Mouse (Mus musculus): Measurements from ENCODE around the gene Pygo1. TPM values are rescaled to one million over a fixed set of nuclear protein-coding genes. Genes with fewer than 3 reads are reported as not detected.
A peak's percentile ranks its signal among the peaks of the same experiment; 100 is the strongest.

Pygo1 gene
- 11.4 and 11.5 TPM in 2 replicates for polyA plus RNA-seq (2016; fragmentation: Nextera tagmentation; extraction: Ambion mirVana)

- H3K9ac ChIP-seq (replicated peaks) = peak within 1 kb of the TSS; percentile 98
- peak within 1 kb of the TSS; percentile 82 for H3K4me3 ChIP-seq (replicated peaks)
- peak; percentile 83 for ATAC-seq (ENCODE audit: insufficient number of reproducible peaks, insufficient read depth, low FRiP score, low TSS enrichment, low read depth)
- peak within 1 kb of the TSS; percentile 88 for H3K4me2 ChIP-seq
- WGBS = under 1% methylated on average over 103 of the region's 108 CpGs
- H3K4me1 ChIP-seq (replicated peaks) = peaks cover 15% of the 10 kb centered on the region
- no peaks in the 10 kb centered on the region for H3K9me3 ChIP-seq
- peaks cover 14% of the 10 kb centered on the region; the same call in 1 of the 2 replicates for H3K36me3 ChIP-seq
- H3K27ac ChIP-seq = peak within 1 kb of the TSS; percentile 95
- no peaks in the 10 kb centered on the region for H3K27me3 ChIP-seq
Measured at GRCm38 (mm10) chr9:72925021-72925934, at the start of gene Pygo1. Pygo1 (plus strand) TSS chr9:72925645.

- H3K27me3 ChIP-seq = no peaks in the 10 kb centered on the region
- no peak overlapping the region for H3K4me3 ChIP-seq (replicated peaks)
- H3K4me2 ChIP-seq = no peak overlapping the region
- ATAC-seq (ENCODE audit: insufficient number of reproducible peaks, insufficient read depth, low FRiP score, low TSS enrichment, low read depth) = no peak
- H3K9ac ChIP-seq (replicated peaks) = no peak overlapping the region
- no peak overlapping the region for H3K27ac ChIP-seq
- H3K36me3 ChIP-seq = no peaks in the 10 kb centered on the region
- 88% methylated on average over 2 of the region's 2 CpGs for WGBS
- H3K9me3 ChIP-seq = no peaks in the 10 kb centered on the region
- H3K4me1 ChIP-seq (replicated peaks) = peaks cover 45% of the 10 kb centered on the region
Measured at GRCm38 (mm10) chr9:72875878-72876277, 49.6 kb upstream of the Pygo1 start.

GRCm38 (mm10) chr9:72877905-72878304 lies 47.5 kb upstream of the Pygo1 start:
- Histone ChIP-seq H3K27me3 (no peaks in the 10 kb centered on the region), H3K4me3 (replicated peaks) (no peak overlapping the region), H3K9ac (replicated peaks) (no peak overlapping the region), H3K4me1 (replicated peaks) (peaks cover 38% of the 10 kb centered on the region), H3K9me3 (no peaks in the 10 kb centered on the region), H3K27ac (no peak overlapping the region), H3K36me3 (no peaks in the 10 kb centered on the region), H3K4me2 (peak overlapping the region; percentile 3)
- 19% methylated on average over 11 of the region's 11 CpGs for WGBS
- no peak for ATAC-seq (ENCODE audit: insufficient number of reproducible peaks, insufficient read depth, low FRiP score, low TSS enrichment, low read depth)

GRCm38 (mm10) chr9:72878656-72879055 lies 46.8 kb upstream of the Pygo1 start:
- ATAC-seq (ENCODE audit: insufficient number of reproducible peaks, insufficient read depth, low FRiP score, low TSS enrichment, low read depth) = no peak
- H3K9ac ChIP-seq (replicated peaks) = no peak overlapping the region
- no peaks in the 10 kb centered on the region for H3K9me3 ChIP-seq
- 35% methylated on average over 6 of the region's 6 CpGs for WGBS
- no peaks in the 10 kb centered on the region for H3K27me3 ChIP-seq
- H3K4me2 ChIP-seq = no peak overlapping the region
- H3K4me1 ChIP-seq (replicated peaks) = peaks cover 46% of the 10 kb centered on the region
- H3K36me3 ChIP-seq = no peaks in the 10 kb centered on the region
- peak overlapping the region; percentile 29; the same call in 1 of the 2 replicates for H3K27ac ChIP-seq
- no peak overlapping the region for H3K4me3 ChIP-seq (replicated peaks)

GRCm38 (mm10) chr9:72879601-72880000 lies 45.8 kb upstream of the Pygo1 start:
- ATAC-seq (ENCODE audit: insufficient number of reproducible peaks, insufficient read depth, low FRiP score, low TSS enrichment, low read depth) = no peak
- Histone ChIP-seq H3K4me1 (replicated peaks) (peaks cover 48% of the 10 kb centered on the region), H3K36me3 (no peaks in the 10 kb centered on the region), H3K9ac (replicated peaks) (no peak overlapping the region), H3K27me3 (no peaks in the 10 kb centered on the region), H3K4me3 (replicated peaks) (no peak overlapping the region), H3K9me3 (no peaks in the 10 kb centered on the region), H3K4me2 (no peak overlapping the region), H3K27ac (no peak overlapping the region)
- 73% methylated on average over 3 of the region's 3 CpGs for WGBS

- Histone ChIP-seq H3K27ac (no peak overlapping the region), H3K36me3 (no peaks in the 10 kb centered on the region), H3K4me1 (replicated peaks) (peaks cover 48% of the 10 kb centered on the region), H3K4me2 (no peak overlapping the region), H3K9me3 (no peaks in the 10 kb centered on the region), H3K9ac (replicated peaks) (no peak overlapping the region), H3K4me3 (replicated peaks) (no peak overlapping the region), H3K27me3 (no peaks in the 10 kb centered on the region)
- ATAC-seq (ENCODE audit: insufficient number of reproducible peaks, insufficient read depth, low FRiP score, low TSS enrichment, low read depth) = no peak
- WGBS = 29% methylated on average over 16 of the region's 16 CpGs
Measured at GRCm38 (mm10) chr9:72880225-72880960, 45.1 kb upstream of the Pygo1 start.

GRCm38 (mm10) chr9:72881026-72881768 lies 44.2 kb upstream of the Pygo1 start:
- 20% methylated on average over 15 of the region's 15 CpGs for WGBS
- H3K27ac ChIP-seq = no peak overlapping the region
- peaks cover 48% of the 10 kb centered on the region for H3K4me1 ChIP-seq (replicated peaks)
- no peak overlapping the region for H3K4me2 ChIP-seq
- ATAC-seq (ENCODE audit: insufficient number of reproducible peaks, insufficient read depth, low FRiP score, low TSS enrichment, low read depth) = no peak
- H3K27me3 ChIP-seq = no peaks in the 10 kb centered on the region
- H3K9ac ChIP-seq (replicated peaks) = no peak overlapping the region
- no peaks in the 10 kb centered on the region for H3K36me3 ChIP-seq
- no peak overlapping the region for H3K4me3 ChIP-seq (replicated peaks)
- H3K9me3 ChIP-seq = no peaks in the 10 kb centered on the region

GRCm38 (mm10) chr9:72883940-72884339 lies 41.5 kb upstream of the Pygo1 start:
- WGBS = 13% methylated on average over 3 of the region's 3 CpGs
- no peak overlapping the region for H3K4me3 ChIP-seq (replicated peaks)
- H3K4me1 ChIP-seq (replicated peaks) = peaks cover 35% of the 10 kb centered on the region
- no peaks in the 10 kb centered on the region for H3K36me3 ChIP-seq
- no peaks in the 10 kb centered on the region for H3K27me3 ChIP-seq
- H3K9ac ChIP-seq (replicated peaks) = no peak overlapping the region
- no peaks in the 10 kb centered on the region for H3K9me3 ChIP-seq
- H3K27ac ChIP-seq = no peak overlapping the region
- ATAC-seq (ENCODE audit: insufficient number of reproducible peaks, insufficient read depth, low FRiP score, low TSS enrichment, low read depth) = peak; percentile 77
- no peak overlapping the region for H3K4me2 ChIP-seq

- 0 out of 2 replicates have a peak, but pooled peaks cover 2% of the 10 kb centered on the region for H3K4me1 ChIP-seq (replicated peaks)
- no peaks in the 10 kb centered on the region for H3K9me3 ChIP-seq
- H3K4me2 ChIP-seq = no peak overlapping the region
- no peaks in the 10 kb centered on the region for H3K36me3 ChIP-seq
- H3K27ac ChIP-seq = no peak overlapping the region
- 81% methylated on average over 1 of the region's 1 CpGs for whole genome bisulfite sequencing
- no peak for ATAC-seq (ENCODE audit: insufficient number of reproducible peaks, insufficient read depth, low FRiP score, low TSS enrichment, low read depth)
- no peak overlapping the region for H3K4me3 ChIP-seq (replicated peaks)
- H3K9ac ChIP-seq (replicated peaks) = no peak overlapping the region
- H3K27me3 ChIP-seq = no peaks in the 10 kb centered on the region
Measured at GRCm38 (mm10) chr9:72889777-72890176, 35.7 kb upstream of the Pygo1 start.

- Histone ChIP-seq H3K36me3 (no peaks in the 10 kb centered on the region), H3K27ac (no peak overlapping the region), H3K4me1 (replicated peaks) (0 out of 2 replicates have a peak, but pooled peaks cover 2% of the 10 kb centered on the region), H3K9ac (replicated peaks) (no peak overlapping the region), H3K9me3 (no peaks in the 10 kb centered on the region), H3K27me3 (no peaks in the 10 kb centered on the region), H3K4me3 (replicated peaks) (no peak overlapping the region), H3K4me2 (no peak overlapping the region)
- no peak for ATAC-seq (ENCODE audit: insufficient number of reproducible peaks, insufficient read depth, low FRiP score, low TSS enrichment, low read depth)
- WGBS = 71% methylated on average over 10 of the region's 10 CpGs
Measured at GRCm38 (mm10) chr9:72890499-72891085, 34.9 kb upstream of the Pygo1 start.

All from limb, embryonic 12.5 days (tissue).